Mouse (Mus musculus) heart, postnatal 0 days (tissue): Measurements from ENCODE around the gene Gps2.

Source experiments
- CTCF ChIP-seq: IDR thresholded peaks from 2 replicates; pipeline ENCODE4 v1.5.1; 2016; ENCODE audit warnings: antibody characterized with exemption, control low read depth, low read depth
- EP300 ChIP-seq: IDR thresholded peaks from 2 replicates; pipeline ENCODE4 v1.6.1; 2016; ENCODE audit warnings: antibody characterized with exemption, low read depth

GRCm38 (mm10) chr11:69922012-69922756 is 8.5 kb downstream of the Gps2 start:
- TF ChIP-seq CTCF: no peak
- peak; percentile 28; the same call in 1 of the 2 replicates for TF ChIP-seq EP300
